9 mouse cellular contexts compared by ENCODE assay signal in genomic region chr1:177703147-177703807, GRCm38 (mm10). TPM values are rescaled to one million over a fixed set of nuclear protein-coding genes. Genes with fewer than 3 reads are reported as not detected.
DNase-seq lines count a peak whose midpoint lies in the region; ATAC-seq lines count a peak whose summit lies in the region.
"Had no signal": no experiment of that assay in that cellular context is flagged by ENCODE, and none has a peak within 500 bp of the region (broad histone marks: within the 10 kb centered on the region; RNA-seq: fewer than 3 reads in every experiment).

No protein-coding gene starts in this region.

- intact Hi-C loops in heart, postnatal 14 days (cut with DNase I): loop anchor here (5.0 to 10.0 kb wide), 2 partner anchors 718 to 826 kb away; no protein-coding TSS in a partner anchor

- DNase-seq in heart, adult 9 months (ENCODE audit: low spot score in 2 of 2): peak; percentile 22 to 35
- DNase-seq in heart, postnatal 14 days: no peak
- peak; percentile 89 for DNase-seq in 3T3-L1 (ENCODE audit: low read depth, low spot score)
- DNase-seq in fibroblast of lung, adult 2 months (ENCODE audit: low read depth): peak; percentile 73
- DNase-seq in ovary, postnatal 36 days (ENCODE audit: low spot score): no peak
- no peak for DNase-seq in urinary bladder, postnatal 4 days (ENCODE audit: low spot score in 2 of 2)
- no peak for DNase-seq in left cerebral cortex, adult 8-10 months (ENCODE audit: low spot score in 2 of 2)

- ATAC-seq in megakaryocyte, adult 5-6 weeks (ENCODE audit: poor library complexity, severe bottlenecking): peak; percentile 39

RNA-seq across cellular contexts. Expression of gene 1700016C15Rik, which starts 26.3 kb away (rescaled TPM):
- total RNA-seq in heart, postnatal 14 days (2021): not detected
- total RNA-seq in megakaryocyte, adult 5-6 weeks (2015): not detected in 2 replicates
- total RNA-seq in megakaryocyte, adult 5-6 weeks (2017): not detected in 2 replicates
- total RNA-seq in left cerebral cortex, adult 8-10 months (2022): not detected
- total RNA-seq: gastrocnemius, postnatal 4 days had no signal

Comparison
In these comparisons a context has a peak if more than half of its experiments do, and no peak if none do; other contexts are left out.
1. DNase-seq: peak in heart, adult 9 months (2 of 2), 3T3-L1 (single experiment) and fibroblast of lung, adult 2 months (single experiment); none in heart, postnatal 14 days (0 of 2), ovary, postnatal 36 days (single experiment), urinary bladder, postnatal 4 days (0 of 2) and left cerebral cortex, adult 8-10 months (0 of 2).